In the genomic region with DNA sequence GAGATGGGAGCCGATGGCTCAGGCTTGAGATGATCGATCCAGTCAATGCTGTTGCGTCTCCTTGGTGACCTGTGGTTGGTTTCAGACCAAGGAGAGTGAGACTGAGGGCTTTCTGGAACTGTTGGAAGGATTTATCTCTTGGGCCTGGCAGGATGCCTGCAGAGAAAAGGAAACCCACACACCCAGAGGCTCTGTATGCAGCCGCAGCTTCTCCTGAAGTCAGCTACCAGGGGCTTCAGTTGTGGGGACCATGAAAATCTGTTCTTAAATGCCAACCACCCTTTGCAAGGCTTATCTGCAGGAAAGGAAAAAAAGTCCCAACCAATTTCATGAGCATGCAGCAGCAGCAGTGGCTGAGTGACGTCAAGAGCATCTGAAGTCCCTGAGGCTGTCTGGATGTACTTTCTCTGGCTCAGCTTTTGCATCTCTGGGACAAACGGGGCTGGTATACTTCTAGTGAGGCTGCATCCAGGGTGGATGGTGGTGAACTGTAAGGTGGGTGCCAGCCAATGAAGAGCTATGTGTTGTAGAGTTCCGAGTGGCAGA, we compare ENCODE assay signal across 27 mouse cellular contexts. TPM values are rescaled to one million over a fixed set of nuclear protein-coding genes. Genes with fewer than 3 reads are reported as not detected.
DNase-seq lines count a peak whose midpoint lies in the region; ATAC-seq and TF ChIP-seq lines count a peak whose summit lies in the region.
"Had no signal": no experiment of that assay in that cellular context is flagged by ENCODE, and none has a peak within 500 bp of the region (broad histone marks: within the 10 kb centered on the region; RNA-seq: fewer than 3 reads in every experiment).

No protein-coding gene starts in this region.

- H3K4me3 ChIP-seq in hindbrain, embryonic 13.5 days: no peak overlapping the region
- no peak overlapping the region for H3K4me3 ChIP-seq in hindbrain, postnatal 0 days (ENCODE audit: low read length)
- H3K4me3 ChIP-seq: embryonic facial prominence, embryonic 12.5 days; embryonic facial prominence, embryonic 15.5 days; heart, embryonic 12.5 days; heart, embryonic 15.5 days; hindbrain, embryonic 15.5 days; intestine, embryonic 15.5 days had no signal

- 0 out of 2 replicates have a peak, but pooled peaks cover 9% of the 10 kb centered on the region for H3K27me3 ChIP-seq in hindbrain, embryonic 13.5 days
- H3K27me3 ChIP-seq in hindbrain, postnatal 0 days (ENCODE audit: insufficient read depth, low read length): no peaks in the 10 kb centered on the region
- H3K27me3 ChIP-seq: embryonic facial prominence, embryonic 12.5 days; embryonic facial prominence, embryonic 15.5 days; heart, embryonic 12.5 days; heart, embryonic 15.5 days; hindbrain, embryonic 15.5 days; intestine, embryonic 15.5 days had no signal

- no peaks in the 10 kb centered on the region for H3K36me3 ChIP-seq in hindbrain, embryonic 13.5 days
- H3K36me3 ChIP-seq in hindbrain, postnatal 0 days (ENCODE audit: insufficient read depth, low read length): no peaks in the 10 kb centered on the region
- H3K36me3 ChIP-seq: embryonic facial prominence, embryonic 12.5 days; embryonic facial prominence, embryonic 15.5 days; heart, embryonic 12.5 days; heart, embryonic 15.5 days; hindbrain, embryonic 15.5 days; intestine, embryonic 15.5 days had no signal

- H3K9me3 ChIP-seq in hindbrain, embryonic 13.5 days: no peaks in the 10 kb centered on the region
- no peaks in the 10 kb centered on the region for H3K9me3 ChIP-seq in hindbrain, postnatal 0 days (ENCODE audit: low read length)
- H3K9me3 ChIP-seq: embryonic facial prominence, embryonic 12.5 days; embryonic facial prominence, embryonic 15.5 days; heart, embryonic 12.5 days; heart, embryonic 15.5 days; hindbrain, embryonic 15.5 days; intestine, embryonic 15.5 days had no signal

- H3K4me1 ChIP-seq in hindbrain, embryonic 13.5 days (replicated peaks): no peaks in the 10 kb centered on the region
- H3K4me1 ChIP-seq in hindbrain, postnatal 0 days (ENCODE audit: insufficient read depth, low read length): no peaks in the 10 kb centered on the region
- H3K4me1 ChIP-seq: embryonic facial prominence, embryonic 12.5 days; embryonic facial prominence, embryonic 15.5 days; hindbrain, embryonic 15.5 days; intestine, embryonic 15.5 days had no signal

- TF ChIP-seq CTCF in hindbrain, postnatal 0 days (IDR thresholded peaks at IDR 0.05; ENCODE audit: low read depth): no peak

- ATAC-seq in hindbrain, embryonic 13.5 days (ENCODE audit: low FRiP score): no peak
- ATAC-seq in hindbrain, postnatal 0 days: no peak
- ATAC-seq in hematopoietic stem cell, adult 5-6 weeks (replicated peaks in 1 of 2; ENCODE audit: insufficient read depth in 1 of 2, low FRiP score in 2 of 2, low TSS enrichment in 1 of 2, low read depth in 1 of 2, poor library complexity in 2 of 2, severe bottlenecking in 2 of 2): peak; percentile 48 to 61; a peak in 3 of 4 replicates
- ATAC-seq: activated CD4-positive, CD25-positive, alpha-beta regulatory T cell, adult 4 months; forebrain, embryonic 14.5 days; forebrain, postnatal 0 days; intestine, embryonic 15.5 days had no signal

- no peak overlapping the region for H3K4me2 ChIP-seq in hindbrain, embryonic 13.5 days
- no peak overlapping the region for H3K4me2 ChIP-seq in hindbrain, postnatal 0 days (ENCODE audit: low read depth, low read length)
- H3K4me2 ChIP-seq: embryonic facial prominence, embryonic 12.5 days; embryonic facial prominence, embryonic 15.5 days; heart, embryonic 12.5 days; heart, embryonic 15.5 days; hindbrain, embryonic 15.5 days; intestine, embryonic 15.5 days had no signal

- peak overlapping the region; percentile 1; the same call in 1 of the 2 replicates for H3K9ac ChIP-seq in hindbrain, embryonic 13.5 days
- no peak overlapping the region for H3K9ac ChIP-seq in hindbrain, postnatal 0 days (replicated peaks; ENCODE audit: low read length)
- H3K9ac ChIP-seq: embryonic facial prominence, embryonic 12.5 days; embryonic facial prominence, embryonic 15.5 days; forebrain, postnatal 0 days; heart, embryonic 12.5 days; heart, embryonic 15.5 days; hindbrain, embryonic 15.5 days; intestine, embryonic 15.5 days had no signal

- H3K27ac ChIP-seq in hindbrain, embryonic 13.5 days: no peak overlapping the region
- H3K27ac ChIP-seq in hindbrain, postnatal 0 days: no peak overlapping the region
- H3K27ac ChIP-seq: embryonic facial prominence, embryonic 12.5 days; embryonic facial prominence, embryonic 15.5 days; hindbrain, embryonic 15.5 days; intestine, embryonic 15.5 days had no signal

- 91% methylated on average over 7 of the region's 7 CpGs for WGBS in hindbrain, embryonic 13.5 days
- WGBS in hindbrain, postnatal 0 days: 76% methylated on average over 7 of the region's 7 CpGs

- no peak for DNase-seq in hindbrain, postnatal 0 days (ENCODE audit: low spot score)
- peak; percentile 17 for DNase-seq in 416B (ENCODE audit: low read depth)
- DNase-seq in brain, adult 2 months (ENCODE audit: low read depth, low spot score): peak; percentile 70
- DNase-seq in spleen, postnatal 14 days (ENCODE audit: low spot score in 2 of 2): no peak
- DNase-seq in urinary bladder, postnatal 10 days (ENCODE audit: low spot score): no peak
- DNase-seq: adrenal gland, adult 8-10 months; adrenal gland, postnatal 36 days; cerebellum, adult 11-12 months; cerebellum, adult 8-10 months; cerebellum, postnatal 10 days; cerebellum, postnatal 36 days; forebrain, postnatal 0 days; gastrocnemius, postnatal 25 days; heart, adult 18-20 months; heart, postnatal 10 days; heart, postnatal 36 days; kidney, adult 11 months had no signal

RNA-seq across cellular contexts. Expression of a gene that starts 42.8 kb away (rescaled TPM):
- polyA plus RNA-seq in hindbrain, embryonic 13.5 days (2015; fragmentation: Nextera tagmentation; extraction: Ambion mirVana): 1.6 and 1.7 TPM in 2 replicates
- total RNA-seq in hindbrain, postnatal 0 days (2014; rRNA removed): 7.1 and 10.0 TPM in 2 replicates
- 4.1 and 5.3 TPM in 2 replicates for polyA plus RNA-seq in hindbrain, postnatal 0 days (2015; fragmentation: Nextera tagmentation; extraction: Ambion mirVana)
- total RNA-seq in hematopoietic stem cell, adult 5-6 weeks (2017): 0.06 and 1.4 TPM in 2 replicates

Comparison
In these comparisons a context has a peak if more than half of its experiments do, and no peak if none do; other contexts are left out.
1. ATAC-seq: peak in hematopoietic stem cell, adult 5-6 weeks (2 of 2); none in hindbrain, embryonic 13.5 days (single experiment) and hindbrain, postnatal 0 days (single experiment).
2. DNase-seq: peak in 416B (single experiment) and brain, adult 2 months (single experiment); none in hindbrain, postnatal 0 days (single experiment), spleen, postnatal 14 days (0 of 2) and urinary bladder, postnatal 10 days (single experiment).